Mouse (Mus musculus): ENCODE results near the gene Ezr. TPM values are rescaled to one million over a fixed set of nuclear protein-coding genes. Genes with fewer than 3 reads are reported as not detected.
"Not testable (repeated sequence)": the region's sequence is repeated elsewhere in the genome, so short reads cannot be mapped to it uniquely, and the experiment has no call there.

Ezr gene
- polyA plus RNA-seq, 1 experiment from 2014 or later = 176 TPM

- H3K9ac ChIP-seq (replicated peaks; ENCODE audit: low read depth, low read length); H3K4me2 ChIP-seq (replicated peaks; ENCODE audit: low read depth, low read length); H3K4me1 ChIP-seq (ENCODE audit: control insufficient read depth, insufficient read depth, low read length); H3K36me3 ChIP-seq (ENCODE audit: control insufficient read depth, insufficient read depth, low read length); H3K27me3 ChIP-seq (ENCODE audit: control insufficient read depth, insufficient read depth, low read length); H3K9me3 ChIP-seq (ENCODE audit: control insufficient read depth, low read depth, low read length); H3K27ac ChIP-seq (ENCODE audit: low read length); H3K4me3 ChIP-seq (ENCODE audit: low read depth, low read length): not testable (repeated sequence)
- ATAC-seq (ENCODE audit: insufficient number of reproducible peaks, insufficient read depth, low FRiP score, low read depth) = 0 out of 2 replicates have a peak, but pooled peaks have one; percentile 18
- whole genome bisulfite sequencing = 30% methylated on average over 3 of the region's 4 CpGs
These were observed 85.3 kb downstream of the Ezr start for GRCm38 (mm10) chr17:6697224-6697775.

DNA sequence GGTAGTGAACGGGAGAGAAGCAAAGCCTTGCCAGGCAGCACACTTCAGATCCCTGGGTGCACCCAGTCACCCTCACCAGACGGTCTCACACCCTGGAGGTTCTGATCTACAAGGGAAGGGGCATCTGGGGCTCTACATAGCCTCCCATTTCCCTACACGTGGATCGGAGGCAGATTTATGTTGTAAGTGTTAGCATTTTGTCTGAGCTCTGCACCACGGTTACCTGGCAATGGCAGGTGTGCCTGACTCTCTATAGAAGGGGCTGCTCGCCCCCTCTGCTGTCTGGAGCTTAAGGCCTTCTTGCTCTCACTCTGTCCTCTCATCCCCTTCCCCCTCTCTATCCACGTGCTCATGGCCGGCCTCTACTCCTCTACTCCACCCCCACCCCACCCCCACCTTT, 86.1 kb downstream of the Ezr start:
- not testable (repeated sequence) for H3K9me3 ChIP-seq (ENCODE audit: control insufficient read depth, low read depth, low read length); H3K4me2 ChIP-seq (replicated peaks; ENCODE audit: low read depth, low read length); ATAC-seq (ENCODE audit: insufficient number of reproducible peaks, insufficient read depth, low FRiP score, low read depth); H3K9ac ChIP-seq (replicated peaks; ENCODE audit: low read depth, low read length); H3K27ac ChIP-seq (ENCODE audit: low read length); H3K4me1 ChIP-seq (ENCODE audit: control insufficient read depth, insufficient read depth, low read length); H3K4me3 ChIP-seq (ENCODE audit: low read depth, low read length); H3K36me3 ChIP-seq (ENCODE audit: control insufficient read depth, insufficient read depth, low read length); H3K27me3 ChIP-seq (ENCODE audit: control insufficient read depth, insufficient read depth, low read length)
- WGBS = 53% methylated on average over 8 of the region's 8 CpGs

DNA sequence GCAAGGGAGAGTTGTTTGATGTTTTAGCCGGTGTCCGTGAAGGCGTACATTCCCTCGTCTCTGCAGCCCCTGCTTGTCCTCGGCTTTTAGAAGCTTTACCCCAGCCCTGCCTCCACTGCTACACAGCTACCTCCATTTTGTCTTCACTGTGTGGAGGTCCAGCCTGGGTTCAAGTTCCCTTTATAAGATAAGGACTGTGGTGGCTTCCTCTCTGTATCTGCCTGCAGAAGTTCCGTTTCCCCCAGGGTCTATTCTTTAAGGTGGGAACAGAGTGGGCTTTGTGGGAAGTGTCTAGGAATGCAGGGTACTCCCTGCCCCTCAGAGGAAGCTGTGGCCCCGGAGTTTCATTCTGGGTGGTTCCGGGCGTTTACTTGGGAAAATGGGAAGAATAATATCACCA, 86.9 kb downstream of the Ezr start:
- not testable (repeated sequence) for H3K4me3 ChIP-seq (ENCODE audit: low read depth, low read length); H3K9me3 ChIP-seq (ENCODE audit: control insufficient read depth, low read depth, low read length); H3K4me1 ChIP-seq (ENCODE audit: control insufficient read depth, insufficient read depth, low read length); ATAC-seq (ENCODE audit: insufficient number of reproducible peaks, insufficient read depth, low FRiP score, low read depth); H3K9ac ChIP-seq (replicated peaks; ENCODE audit: low read depth, low read length); H3K36me3 ChIP-seq (ENCODE audit: control insufficient read depth, insufficient read depth, low read length); H3K27ac ChIP-seq (ENCODE audit: low read length); H3K4me2 ChIP-seq (replicated peaks; ENCODE audit: low read depth, low read length); H3K27me3 ChIP-seq (ENCODE audit: control insufficient read depth, insufficient read depth, low read length)
- 74% methylated on average over 9 of the region's 9 CpGs for WGBS

- H3K27ac ChIP-seq (ENCODE audit: low read length); H3K4me3 ChIP-seq (ENCODE audit: low read depth, low read length); H3K4me1 ChIP-seq (ENCODE audit: control insufficient read depth, insufficient read depth, low read length); ATAC-seq (ENCODE audit: insufficient number of reproducible peaks, insufficient read depth, low FRiP score, low read depth); H3K4me2 ChIP-seq (replicated peaks; ENCODE audit: low read depth, low read length); H3K27me3 ChIP-seq (ENCODE audit: control insufficient read depth, insufficient read depth, low read length); H3K9me3 ChIP-seq (ENCODE audit: control insufficient read depth, low read depth, low read length); H3K9ac ChIP-seq (replicated peaks; ENCODE audit: low read depth, low read length); H3K36me3 ChIP-seq (ENCODE audit: control insufficient read depth, insufficient read depth, low read length): not testable (repeated sequence)
- WGBS = 10% methylated on average over 2 of the region's 2 CpGs
These were observed 91.0 kb downstream of the Ezr start for GRCm38 (mm10) chr17:6691596-6691995.

DNA sequence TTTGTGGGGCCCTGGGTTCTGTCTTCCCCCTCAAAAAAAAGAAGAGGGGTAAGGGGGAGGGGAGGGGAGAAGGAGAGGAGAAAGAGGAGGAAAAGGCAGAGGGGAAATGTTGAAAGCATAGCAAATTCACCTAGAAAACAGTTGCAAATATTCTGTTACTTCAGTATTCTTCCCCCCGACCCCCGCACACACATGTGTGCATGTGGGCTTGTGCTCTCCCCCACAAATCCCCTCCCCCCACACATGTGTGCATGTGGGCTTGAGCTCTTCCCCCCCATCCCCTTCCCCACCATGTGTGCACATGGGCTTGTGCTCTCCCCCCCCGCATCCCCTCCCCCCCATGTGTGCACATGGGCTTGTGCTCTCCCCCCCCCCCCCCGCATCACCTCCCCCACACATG, 93.2 kb downstream of the Ezr start:
- H3K4me1 ChIP-seq (ENCODE audit: control insufficient read depth, insufficient read depth, low read length); H3K4me3 ChIP-seq (ENCODE audit: low read depth, low read length); H3K9me3 ChIP-seq (ENCODE audit: control insufficient read depth, low read depth, low read length); H3K27ac ChIP-seq (ENCODE audit: low read length); H3K36me3 ChIP-seq (ENCODE audit: control insufficient read depth, insufficient read depth, low read length); H3K9ac ChIP-seq (replicated peaks; ENCODE audit: low read depth, low read length); H3K4me2 ChIP-seq (replicated peaks; ENCODE audit: low read depth, low read length); H3K27me3 ChIP-seq (ENCODE audit: control insufficient read depth, insufficient read depth, low read length); ATAC-seq (ENCODE audit: insufficient number of reproducible peaks, insufficient read depth, low FRiP score, low read depth): not testable (repeated sequence)
- 100% methylated on average over 2 of the region's 4 CpGs for WGBS

Other genes with a start within 250 kb of the Ezr start
- gene Dynlt1c, start 181.1 kb downstream of the Ezr start, polyA plus RNA-seq (2014; fragmentation: Nextera tagmentation; extraction: Ambion mirVana) = 47.0 and 47.5 TPM in 2 replicates
- gene Dynlt1f, start 126.9 kb downstream of the Ezr start, polyA plus RNA-seq (2014; fragmentation: Nextera tagmentation; extraction: Ambion mirVana) = 302 and 326 TPM in 2 replicates
- gene Sytl3, start 123.7 kb downstream of the Ezr start, polyA plus RNA-seq (2014; fragmentation: Nextera tagmentation; extraction: Ambion mirVana) = 0.55 and 0.90 TPM in 2 replicates
- gene Rsph3b, start 165.9 kb upstream of the Ezr start, polyA plus RNA-seq (2014; fragmentation: Nextera tagmentation; extraction: Ambion mirVana) = 45.4 and 47.4 TPM in 2 replicates
- gene Tagap1, start 178.4 kb upstream of the Ezr start, polyA plus RNA-seq (2014; fragmentation: Nextera tagmentation; extraction: Ambion mirVana) = 73.7 and 77.0 TPM in 2 replicates
- gene Rnaset2b, start 187.8 kb upstream of the Ezr start, polyA plus RNA-seq (2014; fragmentation: Nextera tagmentation; extraction: Ambion mirVana) = 229 and 237 TPM in 2 replicates
- gene Gm49721, start 196.1 kb upstream of the Ezr start, polyA plus RNA-seq (2014; fragmentation: Nextera tagmentation; extraction: Ambion mirVana) = 0.42 and 0.50 TPM in 2 replicates
- not detected in 2 replicates for gene Gm1604a, start 242.8 kb upstream of the Ezr start, polyA plus RNA-seq (2014; fragmentation: Nextera tagmentation; extraction: Ambion mirVana)